Mouse (Mus musculus): ENCODE measurements around the gene Hspb7. TPM values are rescaled to one million over a fixed set of nuclear protein-coding genes. Genes with fewer than 3 reads are reported as not detected.

The Hspb7 gene
- total RNA-seq, 2 experiments from 2014 or later, result not detected

DNA sequence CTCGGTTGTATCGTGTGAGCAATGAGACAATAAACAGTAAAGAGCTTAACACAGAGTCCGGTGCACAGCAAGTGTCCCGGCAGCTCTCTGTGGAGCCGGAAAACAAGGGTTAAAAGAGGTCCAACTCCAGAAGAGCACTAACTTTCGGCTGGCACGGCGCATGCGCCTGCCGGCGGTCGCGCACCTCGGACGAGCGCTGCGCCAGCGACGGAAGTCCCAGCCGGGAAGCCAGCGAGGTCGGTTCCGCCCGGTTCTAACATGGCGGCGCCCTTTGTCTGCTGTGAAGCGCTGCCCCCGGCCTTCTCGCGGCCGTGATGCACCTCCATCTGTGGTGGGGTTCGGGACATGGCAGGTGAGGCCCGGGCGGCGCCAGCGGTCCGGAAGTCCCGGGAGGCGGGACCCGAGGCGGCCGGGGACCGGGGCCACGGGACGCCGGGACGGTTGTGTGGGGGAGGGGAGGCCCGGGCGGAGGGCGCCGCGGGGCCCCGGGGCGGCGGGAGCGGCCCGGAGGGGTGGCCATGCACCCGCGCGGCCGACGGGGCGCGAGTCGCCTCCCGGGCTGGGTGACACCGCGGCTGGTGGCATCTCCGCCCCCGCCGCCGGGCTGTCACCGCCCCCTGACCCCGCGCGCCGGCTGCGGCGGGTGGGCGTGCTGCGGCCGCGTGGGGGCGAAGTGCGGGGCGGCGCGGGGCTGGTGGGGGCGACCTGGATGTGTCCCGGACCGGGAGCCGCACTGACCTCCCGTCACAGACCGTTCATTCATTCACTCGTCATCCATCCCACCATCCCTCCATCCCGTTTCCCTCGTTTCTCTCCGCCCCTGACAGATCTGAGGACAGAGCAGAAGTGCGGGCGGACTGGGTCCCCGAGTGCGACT, 24.1 kb downstream of the Hspb7 start, which contains the start of gene Zbtb17:
Zbtb17 (plus strand) TSS at position 204 of the 877 bp plus-strand sequence.
- DNase-seq (ENCODE audit: low spot score in 2 of 2), result peak; percentile 81 to 88

DNA sequence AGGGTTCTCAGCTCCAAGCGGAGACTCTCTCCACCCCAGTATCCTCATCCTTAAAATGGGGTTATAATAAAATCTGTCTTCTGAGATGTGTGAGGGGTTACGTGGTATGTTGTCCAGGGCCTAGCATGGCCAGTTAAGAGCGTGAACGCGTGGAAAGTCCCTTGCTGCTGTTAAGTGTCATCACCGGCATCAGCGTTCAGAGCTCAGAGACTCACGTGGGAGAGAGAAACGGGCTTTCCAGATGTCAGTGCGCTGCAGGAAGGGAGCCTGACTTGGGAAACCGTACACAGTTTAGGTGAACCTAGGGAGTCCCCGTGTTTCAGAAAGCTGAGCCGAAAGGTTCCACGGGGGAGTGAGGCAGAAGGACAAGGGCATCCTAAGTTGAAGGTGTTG, 24.7 kb downstream of the Hspb7 start:
- DNase-seq (ENCODE audit: low spot score in 2 of 2), result no peak

GRCm38 (mm10) chr4:141446211-141446610, 25.6 kb downstream of the Hspb7 start:
- DNase-seq (ENCODE audit: low spot score in 2 of 2), result no peak

- no peak for DNase-seq (ENCODE audit: low spot score in 2 of 2)
Measured at GRCm38 (mm10) chr4:141451251-141451650, 30.7 kb downstream of the Hspb7 start.

- no peak for DNase-seq (ENCODE audit: low spot score in 2 of 2)
Measured at GRCm38 (mm10) chr4:141451916-141452450, 31.4 kb downstream of the Hspb7 start.

DNA sequence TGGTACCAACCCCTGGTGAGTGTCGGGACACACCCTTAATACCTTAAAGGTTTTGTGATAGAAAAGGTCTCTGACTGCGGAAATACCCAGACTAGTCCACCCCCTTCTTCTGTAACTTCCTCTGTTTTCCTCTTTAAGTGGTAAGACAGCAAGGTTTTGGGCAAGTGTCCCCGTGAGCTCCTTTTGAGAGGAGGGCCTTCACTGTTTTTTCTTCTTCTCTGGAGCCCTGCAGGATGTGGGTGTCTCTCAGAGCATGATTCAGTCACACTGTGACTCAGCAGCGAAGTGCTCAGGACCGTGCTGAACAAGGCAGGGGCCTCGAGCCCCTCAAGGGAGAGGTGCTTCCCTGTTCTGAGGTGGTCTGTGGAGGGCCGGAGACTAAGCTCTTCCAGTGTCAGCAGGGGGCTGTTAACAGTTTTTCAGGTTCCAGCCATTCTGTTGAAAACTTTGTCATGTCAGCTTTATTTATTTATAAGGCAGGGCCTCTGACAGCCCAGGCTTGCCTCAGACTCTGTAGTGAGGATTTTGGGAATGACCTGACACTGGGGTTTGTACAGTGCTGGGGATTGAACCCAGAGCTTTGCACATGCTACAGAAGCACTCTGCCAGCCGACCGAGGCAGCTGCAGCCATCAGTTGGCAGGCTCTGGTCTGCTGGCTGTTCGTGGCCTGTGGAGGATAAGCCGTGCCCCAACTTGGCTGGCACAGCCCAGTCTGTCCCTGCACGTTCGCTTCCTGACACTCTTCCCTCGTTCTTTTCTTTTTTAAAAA, 34.2 kb downstream of the Hspb7 start:
- DNase-seq (ENCODE audit: low spot score in 2 of 2), result peak in 1 of 2 experiments; percentile 10

GRCm38 (mm10) chr4:141455526-141455925, 34.9 kb downstream of the Hspb7 start:
- DNase-seq (ENCODE audit: low spot score in 2 of 2), result peak in 1 of 2 experiments; percentile 3

- DNase-seq (ENCODE audit: low spot score in 2 of 2), result no peak
Measured at GRCm38 (mm10) chr4:141456193-141456938, 35.8 kb downstream of the Hspb7 start.

- DNase-seq (ENCODE audit: low spot score in 2 of 2), result no peak
Measured at GRCm38 (mm10) chr4:141458236-141458635, 37.7 kb downstream of the Hspb7 start.

- no peak for DNase-seq (ENCODE audit: low spot score in 2 of 2)
Measured at GRCm38 (mm10) chr4:141458888-141459287, 38.3 kb downstream of the Hspb7 start.

- no peak for DNase-seq (ENCODE audit: low spot score in 2 of 2)
Measured at GRCm38 (mm10) chr4:141459766-141460165, 39.2 kb downstream of the Hspb7 start.

DNA sequence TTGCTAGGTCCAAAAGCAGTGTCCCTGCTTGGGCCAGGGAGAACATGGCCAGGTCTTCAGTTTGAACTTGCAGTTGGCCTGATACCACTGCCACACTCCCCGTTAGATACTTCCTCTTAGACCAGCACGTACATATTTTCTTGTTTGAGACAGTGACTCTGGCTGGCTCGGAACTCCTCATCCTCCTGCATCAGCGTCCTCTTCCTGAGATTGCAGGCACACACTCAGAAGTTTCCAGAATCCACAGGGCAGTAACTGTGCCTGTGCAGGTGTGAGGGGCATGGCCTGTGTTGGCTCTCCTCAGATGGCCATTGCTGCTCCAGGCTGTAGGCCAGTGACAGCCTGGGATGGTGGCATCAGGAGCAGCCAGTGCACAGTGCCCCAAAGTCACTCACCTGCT, 39.9 kb downstream of the Hspb7 start:
- DNase-seq (ENCODE audit: low spot score in 2 of 2), result no peak

DNA sequence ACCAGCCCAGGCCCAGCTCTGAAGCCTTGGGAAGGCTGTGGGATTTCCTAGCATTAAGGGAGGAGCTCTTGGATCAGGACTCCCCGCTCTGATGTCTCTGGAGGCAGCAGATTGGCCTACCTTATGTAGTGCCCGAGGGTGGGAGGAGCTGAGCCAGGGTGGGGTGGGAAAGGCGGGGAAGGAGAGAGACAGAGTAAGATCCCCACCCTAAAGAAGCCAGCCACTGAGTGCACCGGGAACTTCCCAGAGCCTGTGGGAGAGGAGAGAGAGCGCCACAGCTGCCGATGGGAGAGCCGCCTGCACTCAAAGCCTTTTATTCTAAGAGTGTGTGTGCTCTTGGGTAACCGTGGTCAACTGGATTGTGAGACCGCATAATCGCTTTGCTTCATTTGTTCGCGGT, 40.5 kb downstream of the Hspb7 start:
- no peak for DNase-seq (ENCODE audit: low spot score in 2 of 2)

DNA sequence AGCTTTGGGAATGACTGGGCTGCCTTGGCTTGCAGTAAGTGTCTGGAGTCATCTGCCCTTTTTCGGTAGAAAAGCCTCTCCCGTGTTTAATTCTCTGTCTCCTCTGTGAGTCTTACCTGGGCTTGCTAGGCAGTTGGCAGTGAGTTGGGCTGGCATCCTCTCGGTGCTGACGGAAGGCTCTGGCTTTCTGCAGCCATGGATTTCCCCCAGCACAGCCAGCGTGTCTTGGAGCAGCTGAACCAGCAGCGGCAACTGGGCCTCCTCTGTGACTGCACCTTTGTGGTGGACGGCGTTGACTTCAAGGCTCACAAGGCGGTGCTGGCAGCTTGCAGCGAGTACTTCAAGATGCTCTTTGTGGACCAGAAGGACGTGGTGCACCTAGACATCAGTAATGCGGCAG, 41.0 kb downstream of the Hspb7 start:
- DNase-seq (ENCODE audit: low spot score in 2 of 2), result no peak

DNA sequence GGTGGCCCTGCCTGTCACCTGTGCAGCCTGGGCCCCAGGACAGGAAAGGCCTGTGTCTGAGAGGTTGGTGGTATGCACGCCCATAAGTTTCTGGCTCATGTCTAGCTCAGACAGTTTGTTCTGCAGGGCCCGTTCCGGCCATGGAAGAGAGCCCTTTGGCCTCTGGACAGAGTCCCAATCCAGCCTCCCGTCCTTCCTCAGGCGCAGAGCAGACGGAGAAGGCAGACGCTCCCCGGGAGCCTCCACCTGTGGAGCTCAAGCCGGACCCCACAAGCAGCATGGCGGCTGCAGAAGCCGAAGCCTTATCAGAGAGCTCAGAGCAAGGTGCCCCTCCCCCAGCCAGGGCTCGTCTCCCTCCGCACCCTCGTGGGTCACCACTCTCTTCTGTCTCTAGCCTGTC, 42.9 kb downstream of the Hspb7 start:
- no peak for DNase-seq (ENCODE audit: low spot score in 2 of 2)

DNA sequence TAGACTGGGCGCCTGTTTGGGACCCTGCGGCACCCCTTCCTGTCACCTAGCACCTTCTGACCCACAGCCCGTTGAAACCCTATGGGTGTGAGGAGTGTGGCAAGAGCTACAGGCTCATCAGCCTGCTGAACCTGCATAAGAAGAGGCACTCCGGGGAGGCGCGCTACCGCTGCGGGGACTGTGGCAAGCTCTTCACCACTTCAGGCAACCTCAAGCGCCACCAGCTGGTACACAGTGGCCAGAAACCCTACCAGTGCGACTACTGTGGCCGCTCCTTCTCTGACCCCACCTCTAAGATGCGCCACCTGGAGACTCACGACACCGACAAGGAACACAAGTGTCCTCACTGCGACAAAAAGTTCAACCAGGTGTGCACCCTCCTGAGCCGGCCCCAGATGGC, 44.1 kb downstream of the Hspb7 start:
- no peak for DNase-seq (ENCODE audit: low spot score in 2 of 2)

DNA sequence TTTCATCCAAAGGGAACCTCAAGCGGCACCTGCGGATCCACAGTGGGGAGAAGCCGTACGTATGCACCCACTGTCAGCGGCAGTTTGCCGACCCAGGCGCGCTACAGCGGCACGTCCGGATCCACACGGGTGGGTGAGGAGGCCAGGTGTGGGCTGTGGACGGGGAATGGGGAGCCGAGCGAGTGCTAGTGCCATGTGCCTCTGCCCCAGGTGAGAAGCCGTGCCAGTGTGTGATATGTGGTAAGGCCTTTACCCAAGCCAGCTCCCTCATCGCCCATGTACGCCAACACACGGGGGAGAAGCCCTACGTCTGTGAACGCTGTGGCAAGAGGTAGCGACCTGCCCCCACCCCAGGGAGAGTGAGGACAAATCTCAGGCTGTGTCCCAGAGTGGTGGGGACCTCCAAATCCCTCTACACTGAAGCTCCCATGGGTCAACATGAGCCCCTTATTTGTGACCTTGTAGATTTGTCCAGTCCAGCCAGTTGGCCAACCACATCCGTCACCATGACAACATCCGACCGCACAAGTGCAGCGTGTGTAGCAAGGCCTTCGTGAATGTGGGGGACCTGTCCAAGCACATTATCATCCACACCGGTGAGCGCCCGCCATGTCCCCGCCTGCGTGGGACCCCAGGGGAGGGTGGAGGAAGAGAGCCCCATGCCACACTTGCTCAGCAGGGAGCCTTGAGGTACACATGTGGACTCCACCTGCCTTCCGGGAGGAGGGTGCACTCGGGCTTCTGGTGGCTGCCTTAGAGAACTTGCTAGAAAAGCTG, 45.1 kb downstream of the Hspb7 start:
- peak in 1 of 2 experiments; percentile 1 for DNase-seq (ENCODE audit: low spot score in 2 of 2)

GRCm38 (mm10) chr4:141466289-141466795, 45.8 kb downstream of the Hspb7 start:
- no peak for DNase-seq (ENCODE audit: low spot score in 2 of 2)

DNA sequence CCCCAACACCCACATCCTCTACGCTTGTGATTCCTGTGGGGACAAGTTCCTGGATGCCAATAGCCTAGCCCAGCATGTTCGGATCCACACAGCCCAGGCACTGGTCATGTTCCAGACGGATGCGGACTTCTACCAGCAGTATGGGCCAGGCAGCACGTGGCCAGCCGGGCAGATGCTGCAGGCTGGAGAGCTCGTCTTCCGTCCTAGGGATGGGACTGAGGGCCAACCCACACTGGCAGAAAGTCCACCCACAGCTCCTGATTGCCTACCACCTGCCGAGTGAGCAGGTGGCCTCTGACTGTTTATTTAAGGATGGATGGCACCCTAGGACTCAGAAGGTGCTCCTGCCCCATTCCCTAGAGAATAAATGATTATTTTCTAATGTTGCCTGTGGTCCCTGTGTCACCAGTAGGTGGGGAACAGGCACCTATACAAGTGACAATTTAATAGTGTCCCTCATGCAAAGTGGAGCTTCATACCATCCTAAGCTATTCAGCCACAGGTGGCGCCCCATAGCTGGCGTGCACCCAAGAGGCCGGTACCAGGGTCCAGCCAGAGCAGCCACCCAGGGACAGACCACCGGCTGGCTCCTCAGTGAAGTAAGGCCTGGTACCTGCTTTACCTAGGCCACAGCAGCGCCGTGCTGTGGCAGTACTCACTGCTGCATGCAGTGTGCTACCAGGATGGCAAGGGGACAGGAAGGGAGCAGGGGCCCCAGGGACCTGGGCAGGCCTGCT, 46.4 kb downstream of the Hspb7 start:
- DNase-seq (ENCODE audit: low spot score in 2 of 2), result no peak

- DNase-seq (ENCODE audit: low spot score in 2 of 2), result no peak
Measured at GRCm38 (mm10) chr4:141467581-141467927, 47.0 kb downstream of the Hspb7 start.

Data from layer of hippocampus, adult 18-20 months (tissue).